Mouse (Mus musculus) lung, embryonic 15.5 days (tissue): ENCODE data around the gene Gm5565. TPM values are rescaled to one million over a fixed set of nuclear protein-coding genes. Genes with fewer than 3 reads are reported as not detected.
"Not testable (repeated sequence)": the region's sequence is repeated elsewhere in the genome, so short reads cannot be mapped to it uniquely, and the experiment has no call there.

Experiments used
- ATAC-seq: fragments of 200-750 bp; cut with Nextera tagmentation; 2 replicates; pipeline ENCODE4 v1.8.0; 2017; ENCODE audit warnings: moderate number of reproducible peaks, borderline replicate concordance; ENCODE audit not compliant: low FRiP score, low TSS enrichment; ENCODE audit errors: extremely low read depth
- H3K27ac ChIP-seq: fragments of 300-500 bp; sonication (generic); 2 replicates; pipeline ENCODE4 v1.5.1; 2015; ENCODE audit warnings: moderate library complexity, mild to moderate bottlenecking, inconsistent platforms
- H3K27me3 ChIP-seq: fragments of 300-500 bp; sonication (generic); 2 replicates; pipeline ENCODE4 v1.6.1; 2015; ENCODE audit warnings: inconsistent platforms
- H3K36me3 ChIP-seq: fragments of 300-500 bp; sonication (generic); 2 replicates; pipeline ENCODE4 v1.6.1; 2015; ENCODE audit warnings: inconsistent platforms
- H3K4me1 ChIP-seq: fragments of 300-500 bp; sonication (generic); 2 replicates; pipeline ENCODE4 v1.6.1; 2015; ENCODE audit warnings: inconsistent platforms
- H3K4me2 ChIP-seq: fragments of 300-500 bp; sonication (generic); 2 replicates; pipeline ENCODE4 v1.6.1; 2015; ENCODE audit warnings: inconsistent platforms, mild to moderate bottlenecking, moderate library complexity
- H3K4me3 ChIP-seq: fragments of 300-500 bp; sonication (generic); 2 replicates; pipeline ENCODE4 v1.5.1; 2015; ENCODE audit warnings: mild to moderate bottlenecking, inconsistent platforms
- H3K9ac ChIP-seq: fragments of 300-500 bp; sonication (generic); 2 replicates; pipeline ENCODE4 v1.6.1; 2015; ENCODE audit warnings: inconsistent platforms
- H3K9me3 ChIP-seq: fragments of 300-500 bp; sonication (generic); 2 replicates; pipeline ENCODE4 v1.6.1; 2016; ENCODE audit warnings: inconsistent platforms
- WGBS: fragments of 180-500 bp; shearing (Covaris S2); methylation state at CpG from one replicate; pipeline ENCODE4 v1.1.7; 2015; 5-methylcytosine and 5-hydroxymethylcytosine counted together
- polyA plus RNA-seq: library from polyadenylated mRNA; unstranded; fragments of >200 nt; fragmentation: Nextera tagmentation; extraction: Ambion mirVana; gene quantifications from 2 replicates; pipeline ENCODE4 v1.2.1, GENCODE M21; 2015

Gene Gm5565
- polyA plus RNA-seq, 1 experiment from 2014 or later = not detected

- H3K9ac ChIP-seq, H3K36me3 ChIP-seq, H3K4me2 ChIP-seq, H3K4me1 ChIP-seq, H3K27ac ChIP-seq, ATAC-seq, H3K27me3 ChIP-seq, H3K9me3 ChIP-seq, H3K4me3 ChIP-seq: not testable (repeated sequence)
- WGBS = 48% methylated on average over 4 of the region's 4 CpGs
These were observed 12.4 kb upstream of the Gm5565 start for GRCm38 (mm10) chr5:146172744-146173143.

GRCm38 (mm10) chr5:146170621-146171020 lies 10.3 kb upstream of the Gm5565 start, which contains the start of gene Gm6309:
TSS of gene Gm6309 (minus strand) at chr5:146170721.
- not testable (repeated sequence) for H3K4me3 ChIP-seq, H3K9me3 ChIP-seq, H3K4me2 ChIP-seq, H3K27ac ChIP-seq, H3K36me3 ChIP-seq, H3K27me3 ChIP-seq, H3K4me1 ChIP-seq, H3K9ac ChIP-seq, ATAC-seq
- 57% methylated on average over 2 of the region's 2 CpGs for WGBS

- not testable (repeated sequence) for ATAC-seq, H3K4me3 ChIP-seq, H3K4me2 ChIP-seq, H3K36me3 ChIP-seq, H3K9ac ChIP-seq, H3K9me3 ChIP-seq, H3K27ac ChIP-seq, H3K4me1 ChIP-seq, H3K27me3 ChIP-seq
- WGBS = 90% methylated on average over 4 of the region's 4 CpGs
These were observed 2.0 kb downstream of the Gm5565 start for GRCm38 (mm10) chr5:146158326-146158725.

- WGBS = 77% methylated on average over 3 of the region's 3 CpGs
- no peak overlapping the region for H3K27ac ChIP-seq
- H3K4me3 ChIP-seq = no peak overlapping the region
- H3K4me1 ChIP-seq = no peaks in the 10 kb centered on the region
- no peak overlapping the region for H3K4me2 ChIP-seq
- H3K27me3 ChIP-seq = no peaks in the 10 kb centered on the region
- H3K9me3 ChIP-seq = no peaks in the 10 kb centered on the region
- no peak overlapping the region for H3K9ac ChIP-seq
- no peaks in the 10 kb centered on the region for H3K36me3 ChIP-seq
- no peak for ATAC-seq
These were observed 9.9 kb downstream of the Gm5565 start for GRCm38 (mm10) chr5:146150454-146150853.

- Histone ChIP-seq H3K4me3 (no peak overlapping the region), H3K27me3 (no peaks in the 10 kb centered on the region), H3K4me2 (no peak overlapping the region), H3K4me1 (no peaks in the 10 kb centered on the region), H3K36me3 (no peaks in the 10 kb centered on the region), H3K9me3 (no peaks in the 10 kb centered on the region), H3K27ac (no peak overlapping the region), H3K9ac (no peak overlapping the region)
- ATAC-seq = no peak
- WGBS = 39% methylated on average over 2 of the region's 2 CpGs
These were observed 12.4 kb downstream of the Gm5565 start for GRCm38 (mm10) chr5:146147903-146148302.

Other genes with a start within 250 kb of the Gm5565 start
- not detected in 2 replicates for gene Cyp3a25, start 150.9 kb downstream of the Gm5565 start, polyA plus RNA-seq
- gene Cyp3a59, start 81.3 kb downstream of the Gm5565 start, polyA plus RNA-seq = not detected in 2 replicates
- not detected in 2 replicates for gene Gm6309, start 10.2 kb upstream of the Gm5565 start, polyA plus RNA-seq
- gene 1700001J03Rik, start 24.8 kb upstream of the Gm5565 start, polyA plus RNA-seq = not detected in 2 replicates
- gene Rnf6, start 61.0 kb upstream of the Gm5565 start, polyA plus RNA-seq = 42.4 and 51.7 TPM in 2 replicates
- 15.3 and 16.8 TPM in 2 replicates for gene Cdk8, start 70.7 kb upstream of the Gm5565 start, polyA plus RNA-seq
- 0.81 and 1.1 TPM in 2 replicates for gene Wasf3, start 224.4 kb upstream of the Gm5565 start, polyA plus RNA-seq